15 mouse cellular contexts compared by ENCODE assay signal in the genomic region with DNA sequence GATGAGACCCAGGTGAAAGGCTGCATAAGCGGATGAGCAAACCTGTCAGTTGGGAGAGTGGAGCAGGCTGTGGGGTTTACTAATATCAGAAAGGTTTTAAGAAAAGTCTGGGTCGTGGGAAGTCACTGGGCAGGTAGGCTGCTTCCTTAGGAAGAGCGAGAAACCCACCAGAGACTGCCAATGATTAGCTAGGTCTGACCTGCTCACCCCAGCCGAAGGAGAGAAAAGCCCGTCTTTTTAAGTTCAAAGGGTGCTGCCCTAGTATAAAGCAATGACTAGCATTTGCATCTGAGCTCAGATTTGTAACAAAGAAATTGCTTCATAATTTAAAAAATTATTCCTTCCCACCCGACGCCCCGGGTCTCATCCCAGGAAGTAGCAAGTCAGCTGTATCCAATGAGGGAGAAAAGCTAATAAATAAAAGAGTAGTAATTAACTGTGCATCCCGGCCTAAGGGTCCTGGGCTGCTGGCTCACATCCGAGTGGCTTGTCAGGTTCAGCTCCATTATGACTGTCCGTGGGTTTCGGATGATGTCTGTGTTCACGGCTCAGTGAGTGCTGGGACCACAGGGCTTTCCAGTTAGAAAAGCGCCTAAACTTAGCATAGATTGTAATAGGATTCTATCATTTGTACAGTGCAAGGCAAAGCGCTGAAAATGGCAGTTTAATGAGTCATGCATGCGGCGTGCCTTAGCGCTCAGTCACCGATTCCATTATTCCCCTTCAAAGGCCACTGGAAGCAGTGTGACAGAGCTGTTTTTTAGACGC. TPM values are rescaled to one million over a fixed set of nuclear protein-coding genes. Genes with fewer than 3 reads are reported as not detected.
DNase-seq lines count a peak whose midpoint lies in the region; ATAC-seq and TF ChIP-seq lines count a peak whose summit lies in the region.
"Had no signal": no experiment of that assay in that cellular context is flagged by ENCODE, and none has a peak within 500 bp of the region (broad histone marks: within the 10 kb centered on the region; RNA-seq: fewer than 3 reads in every experiment).

No protein-coding gene starts in this region.

- ATAC-seq in hindbrain, postnatal 0 days: no peak

- no peak for TF ChIP-seq CTCF in hindbrain, postnatal 0 days (IDR thresholded peaks at IDR 0.05; ENCODE audit: low read depth)

- no peaks in the 10 kb centered on the region for H3K9me3 ChIP-seq in hindbrain, postnatal 0 days (ENCODE audit: low read length)
- H3K9me3 ChIP-seq: lung, embryonic 15.5 days had no signal

- no peaks in the 10 kb centered on the region for H3K36me3 ChIP-seq in hindbrain, postnatal 0 days (ENCODE audit: insufficient read depth, low read length)
- H3K36me3 ChIP-seq: lung, embryonic 15.5 days had no signal

- H3K27ac ChIP-seq in hindbrain, postnatal 0 days: no peak overlapping the region
- H3K27ac ChIP-seq: heart, adult 2 months; lung, embryonic 15.5 days had no signal

- DNase-seq in adrenal gland, adult (ENCODE audit: inconsistent age in 2 of 2, low spot score in 1 of 2): peak; percentile 15 to 35
- DNase-seq in adrenal gland, postnatal 10 days: no peak
- DNase-seq in kidney, postnatal 4 days: peak; percentile 15 to 35
- DNase-seq in kidney, adult 18-20 months: no peak
- DNase-seq in hindbrain, postnatal 0 days (ENCODE audit: low spot score): peak; percentile 30
- DNase-seq in retina, postnatal 1 day: peak; percentile 57
- no peak for DNase-seq in cerebellum, adult 11-12 months
- no peak for DNase-seq in left cerebral cortex, adult 11 months (ENCODE audit: low spot score)
- DNase-seq: cerebellum, adult 2 months; heart, adult 2 months; right cerebral cortex, postnatal 25 days had no signal

- no peaks in the 10 kb centered on the region for H3K27me3 ChIP-seq in hindbrain, postnatal 0 days (ENCODE audit: insufficient read depth, low read length)
- H3K27me3 ChIP-seq: lung, embryonic 15.5 days had no signal

- H3K4me2 ChIP-seq in hindbrain, postnatal 0 days (ENCODE audit: low read depth, low read length): peak overlapping the region; percentile 36; the same call in 1 of the 2 replicates
- H3K4me2 ChIP-seq: lung, embryonic 15.5 days had no signal

- H3K9ac ChIP-seq in hindbrain, postnatal 0 days (replicated peaks; ENCODE audit: low read length): no peak overlapping the region
- H3K9ac ChIP-seq: lung, embryonic 15.5 days had no signal

- 52% methylated on average over 20 of the region's 20 CpGs for WGBS in hindbrain, postnatal 0 days

- no peaks in the 10 kb centered on the region for H3K4me1 ChIP-seq in hindbrain, postnatal 0 days (ENCODE audit: insufficient read depth, low read length)
- H3K4me1 ChIP-seq: lung, embryonic 15.5 days had no signal

- no peak overlapping the region for H3K4me3 ChIP-seq in hindbrain, postnatal 0 days (ENCODE audit: low read length)
- H3K4me3 ChIP-seq: heart, adult 2 months; lung, embryonic 15.5 days had no signal

RNA-seq across cellular contexts. Expression of a gene that starts 43.7 kb away (rescaled TPM):
- not detected for total RNA-seq in adrenal gland, postnatal 10 days (2021)
- total RNA-seq in hindbrain, postnatal 0 days (2014; rRNA removed): not detected in 2 replicates
- polyA plus RNA-seq in hindbrain, postnatal 0 days (2015; fragmentation: Nextera tagmentation; extraction: Ambion mirVana): not detected in 2 replicates
- total RNA-seq: heart, adult 2 months; hematopoietic stem cell, adult 5-6 weeks; monocyte, adult 5-6 weeks had no signal
- polyA plus RNA-seq: cerebellum, adult 2 months; heart, adult 2 months; lung, embryonic 15.5 days; stomach, embryonic 14.5 days had no signal

Comparison
In these comparisons a context has a peak if more than half of its experiments do, and no peak if none do; other contexts are left out.
1. DNase-seq: peak in adrenal gland, adult (2 of 2), kidney, postnatal 4 days (2 of 2), hindbrain, postnatal 0 days (single experiment) and retina, postnatal 1 day (single experiment); none in adrenal gland, postnatal 10 days (single experiment), kidney, adult 18-20 months (single experiment), cerebellum, adult 11-12 months (single experiment) and left cerebral cortex, adult 11 months (single experiment).